Mouse (Mus musculus): ENCODE results near the gene Hoxd8.

Gene Hoxd8

DNA sequence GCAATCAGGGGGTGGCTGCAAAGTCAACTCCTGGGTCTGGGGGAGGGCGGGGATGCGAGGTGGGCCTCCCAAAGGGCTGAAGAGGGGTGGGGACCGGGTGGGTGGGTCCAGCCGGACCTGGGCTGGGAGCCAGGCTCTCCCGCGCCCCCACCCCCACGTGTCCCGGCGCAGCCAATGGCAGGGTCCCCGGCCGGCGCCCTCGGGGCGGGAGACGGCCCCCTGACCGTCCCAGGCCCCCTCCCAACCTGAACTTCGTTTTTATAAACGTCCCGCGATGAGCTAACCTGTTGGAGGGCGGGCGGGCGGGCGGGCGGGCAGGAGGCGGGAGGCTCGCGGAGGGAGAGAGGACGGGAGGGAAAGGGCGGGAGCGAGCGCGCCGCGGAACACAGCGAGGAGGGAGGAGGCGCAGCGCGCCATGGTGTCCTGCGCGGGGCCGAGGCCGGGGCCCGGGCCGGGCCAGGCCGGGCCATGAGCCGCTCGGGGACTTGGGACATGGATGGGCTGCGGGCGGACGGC, 36.5 kb upstream of the Hoxd8 start, which contains the start of gene Hoxd13:
TSS of gene Hoxd13 (plus strand) at position 469 of the 516 bp plus-strand sequence.
- in situ Hi-C loops (cut with MboI; ENCODE audit: low pct_unique_long_range_greater_than_20kb in 1 of 2, low sequenced_read_pairs in 2 of 2, unreplicated experiment in 1 of 2): loop anchor here in 1 of 2 experiments (10.0 kb wide), 2 partner anchors 373 to 603 kb away; no protein-coding TSS in a partner anchor

DNA sequence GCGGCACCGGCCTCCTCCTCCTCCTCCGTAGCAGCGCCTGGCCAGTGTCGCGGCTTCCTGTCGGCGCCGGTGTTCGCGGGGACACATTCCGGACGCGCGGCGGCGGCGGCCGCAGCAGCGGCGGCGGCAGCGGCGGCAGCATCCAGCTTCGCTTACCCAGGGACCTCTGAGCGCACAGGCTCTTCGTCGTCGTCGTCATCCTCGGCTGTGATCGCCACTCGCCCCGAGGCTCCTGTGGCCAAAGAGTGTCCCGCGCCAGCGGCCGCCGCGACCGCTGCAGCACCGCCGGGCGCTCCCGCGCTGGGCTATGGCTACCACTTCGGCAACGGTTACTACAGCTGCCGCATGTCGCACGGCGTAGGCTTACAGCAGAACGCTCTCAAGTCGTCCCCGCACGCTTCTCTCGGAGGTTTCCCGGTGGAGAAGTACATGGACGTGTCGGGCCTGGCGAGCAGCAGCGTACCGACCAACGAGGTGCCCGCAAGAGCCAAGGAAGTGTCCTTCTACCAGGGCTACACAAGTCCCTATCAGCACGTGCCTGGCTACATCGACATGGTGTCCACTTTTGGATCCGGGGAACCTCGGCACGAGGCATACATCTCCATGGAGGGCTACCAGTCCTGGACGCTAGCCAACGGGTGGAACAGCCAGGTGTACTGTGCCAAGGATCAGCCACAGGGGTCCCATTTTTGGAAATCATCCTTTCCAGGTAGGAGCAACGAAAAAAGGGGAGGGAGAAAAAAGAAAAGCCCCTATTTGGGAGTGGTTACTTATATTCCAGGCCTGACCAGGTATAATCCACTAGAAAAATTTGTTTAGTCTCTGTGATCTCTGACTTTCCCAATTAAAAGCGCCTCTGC, 35.8 kb upstream of the Hoxd8 start:
- in situ Hi-C loops (cut with MboI; ENCODE audit: low pct_unique_long_range_greater_than_20kb in 1 of 2, low sequenced_read_pairs in 2 of 2, unreplicated experiment in 1 of 2): loop anchor here in 1 of 2 experiments (10.0 kb wide), 2 partner anchors 374 to 604 kb away; no protein-coding TSS in a partner anchor

DNA sequence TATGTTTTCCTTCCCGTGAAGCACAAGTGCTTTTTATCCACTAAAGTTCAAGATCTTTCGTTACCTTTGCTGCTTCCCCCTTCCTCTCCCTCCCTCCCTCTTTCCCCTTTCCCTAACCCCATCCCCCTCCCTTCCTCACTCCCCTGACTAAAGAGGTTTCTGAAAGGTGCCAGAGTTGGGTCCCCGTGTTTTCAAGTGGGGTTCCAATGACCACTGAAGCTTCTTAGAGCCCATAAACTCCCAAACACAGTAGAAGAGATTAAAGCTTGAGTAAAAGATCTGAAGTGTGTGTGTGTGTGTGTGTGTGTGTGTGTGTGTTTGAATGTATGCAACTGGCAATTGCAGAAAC, 35.2 kb upstream of the Hoxd8 start:
- in situ Hi-C loops (cut with MboI; ENCODE audit: low pct_unique_long_range_greater_than_20kb in 1 of 2, low sequenced_read_pairs in 2 of 2, unreplicated experiment in 1 of 2): loop anchor here in 1 of 2 experiments (10.0 kb wide), 2 partner anchors 374 to 604 kb away; no protein-coding TSS in a partner anchor

DNA sequence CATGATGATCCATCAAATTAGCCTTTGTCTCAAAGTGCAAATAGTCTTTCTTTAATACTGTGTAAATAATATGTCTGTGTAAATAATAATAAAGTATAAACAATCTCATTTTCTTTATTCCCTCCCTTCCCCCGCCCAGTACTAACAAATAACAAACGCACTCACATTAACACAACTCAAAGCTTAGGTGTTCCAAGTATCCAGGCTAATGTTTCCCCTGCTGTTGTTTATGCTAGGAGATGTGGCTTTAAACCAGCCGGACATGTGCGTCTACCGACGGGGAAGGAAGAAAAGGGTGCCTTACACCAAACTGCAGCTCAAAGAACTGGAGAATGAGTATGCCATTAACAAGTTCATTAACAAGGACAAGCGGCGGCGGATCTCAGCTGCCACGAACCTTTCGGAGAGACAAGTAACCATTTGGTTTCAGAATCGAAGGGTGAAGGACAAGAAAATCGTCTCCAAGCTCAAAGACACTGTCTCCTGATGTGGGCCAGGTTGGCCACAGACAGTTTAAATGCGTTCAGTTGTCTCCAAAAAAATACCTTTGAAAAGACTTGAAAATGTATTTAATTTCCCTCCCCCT, 34.7 kb upstream of the Hoxd8 start:
- in situ Hi-C loops (cut with MboI; ENCODE audit: low pct_unique_long_range_greater_than_20kb in 1 of 2, low sequenced_read_pairs in 2 of 2, unreplicated experiment in 1 of 2): loop anchor here (10.0 kb wide), 3 partner anchors 375 to 1105 kb away; no protein-coding TSS in a partner anchor

DNA sequence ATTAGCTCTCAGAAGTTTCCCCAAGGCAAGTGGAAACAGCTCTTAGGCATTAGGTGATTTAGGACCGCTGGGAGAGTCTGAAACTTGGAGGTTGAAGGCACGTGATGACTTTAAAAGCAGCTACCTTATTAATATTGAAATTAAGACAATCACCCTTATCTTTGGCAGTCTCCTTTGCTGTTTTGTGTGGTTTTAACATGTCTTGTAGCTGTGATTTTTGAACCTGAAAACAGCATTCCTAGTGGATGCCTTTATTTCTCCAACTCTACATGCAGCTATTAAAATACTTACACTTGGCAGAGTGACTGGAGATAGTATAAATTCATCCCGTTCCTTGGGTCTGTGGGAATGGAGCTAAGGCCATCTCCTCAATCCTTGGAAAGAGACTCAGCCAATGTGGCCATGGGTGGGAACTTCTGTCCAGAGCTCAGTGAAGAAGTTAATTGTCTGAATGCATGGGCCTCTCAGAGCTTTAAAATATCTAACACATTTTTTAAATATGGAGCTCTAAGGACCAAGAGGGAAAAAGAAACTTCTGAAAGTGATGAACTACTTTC, 33.7 kb upstream of the Hoxd8 start:
- in situ Hi-C loops (cut with MboI; ENCODE audit: low pct_unique_long_range_greater_than_20kb in 1 of 2, low sequenced_read_pairs in 2 of 2, unreplicated experiment in 1 of 2): loop anchor here in 1 of 2 experiments (10.0 kb wide), 1 partner anchor 1106 kb away; no protein-coding TSS in a partner anchor

DNA sequence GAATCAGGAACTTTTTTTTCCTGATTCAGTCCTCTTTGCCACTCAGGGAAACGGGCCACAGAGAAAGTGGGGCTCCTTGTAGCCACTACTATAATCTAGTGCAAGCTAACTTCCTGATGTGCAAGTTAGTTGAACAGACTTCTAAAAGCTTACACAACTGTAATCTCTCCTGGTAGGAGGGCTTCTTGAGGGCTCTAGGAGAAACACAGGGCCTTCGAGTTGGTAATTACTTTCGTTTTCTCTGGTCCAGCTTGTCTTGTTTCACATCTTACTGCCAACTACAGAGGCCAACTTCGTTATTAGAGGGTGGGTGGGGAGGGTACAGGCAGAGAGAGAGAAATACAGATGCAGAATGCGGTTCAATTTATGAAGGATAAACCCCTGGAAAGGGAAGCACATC, 32.6 kb upstream of the Hoxd8 start:
- in situ Hi-C loops (cut with MboI; ENCODE audit: low pct_unique_long_range_greater_than_20kb in 1 of 2, low sequenced_read_pairs in 2 of 2, unreplicated experiment in 1 of 2): loop anchor here in 1 of 2 experiments (10.0 kb wide), 1 partner anchor 1107 kb away; no protein-coding TSS in a partner anchor

DNA sequence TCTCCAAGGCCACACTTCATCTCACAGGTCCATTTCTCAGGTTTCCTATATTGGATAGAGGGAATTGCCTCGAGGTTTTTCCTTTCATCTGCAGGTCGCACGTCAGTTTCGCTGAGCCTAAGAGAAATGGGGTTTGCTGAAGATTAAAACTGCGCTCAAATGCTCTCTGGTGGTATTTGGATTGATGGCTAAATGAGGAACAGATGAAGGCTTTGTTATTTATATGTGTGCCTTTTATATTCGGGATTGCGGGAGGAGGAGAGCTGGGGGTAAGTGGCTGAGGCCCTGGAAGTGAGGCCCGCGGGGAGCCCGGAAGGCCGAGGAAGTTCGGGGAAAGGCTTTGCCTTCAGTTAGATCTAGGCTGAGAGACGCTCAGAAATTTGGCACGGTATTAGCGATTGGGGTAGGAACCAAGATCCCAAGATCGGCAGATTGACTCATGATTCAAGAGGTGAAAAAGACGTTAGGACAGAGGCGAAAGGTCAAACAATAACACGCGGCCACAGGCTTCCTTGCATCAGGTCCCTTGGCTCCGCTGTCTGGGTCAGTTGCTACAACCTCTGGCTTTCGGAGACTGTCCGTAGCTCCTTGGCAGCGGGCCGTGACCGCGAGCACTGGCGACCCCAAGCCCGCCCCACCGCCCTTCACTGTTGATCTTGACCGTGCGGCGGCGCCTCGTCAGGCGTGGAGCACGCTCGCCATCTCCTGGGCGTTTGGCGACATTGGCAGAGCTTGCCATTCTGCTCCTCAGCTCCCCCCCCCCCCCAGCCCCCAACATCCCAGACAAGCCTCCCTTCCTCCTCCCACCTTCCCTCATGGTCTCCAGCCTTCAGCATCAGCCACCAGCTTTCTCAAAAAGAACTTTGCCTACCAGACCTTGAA, 31.7 kb upstream of the Hoxd8 start:
- in situ Hi-C loops (cut with MboI; ENCODE audit: low pct_unique_long_range_greater_than_20kb in 1 of 2, low sequenced_read_pairs in 2 of 2, unreplicated experiment in 1 of 2): loop anchor here in 1 of 2 experiments (10.0 kb wide), 1 partner anchor 1108 kb away; no protein-coding TSS in a partner anchor

DNA sequence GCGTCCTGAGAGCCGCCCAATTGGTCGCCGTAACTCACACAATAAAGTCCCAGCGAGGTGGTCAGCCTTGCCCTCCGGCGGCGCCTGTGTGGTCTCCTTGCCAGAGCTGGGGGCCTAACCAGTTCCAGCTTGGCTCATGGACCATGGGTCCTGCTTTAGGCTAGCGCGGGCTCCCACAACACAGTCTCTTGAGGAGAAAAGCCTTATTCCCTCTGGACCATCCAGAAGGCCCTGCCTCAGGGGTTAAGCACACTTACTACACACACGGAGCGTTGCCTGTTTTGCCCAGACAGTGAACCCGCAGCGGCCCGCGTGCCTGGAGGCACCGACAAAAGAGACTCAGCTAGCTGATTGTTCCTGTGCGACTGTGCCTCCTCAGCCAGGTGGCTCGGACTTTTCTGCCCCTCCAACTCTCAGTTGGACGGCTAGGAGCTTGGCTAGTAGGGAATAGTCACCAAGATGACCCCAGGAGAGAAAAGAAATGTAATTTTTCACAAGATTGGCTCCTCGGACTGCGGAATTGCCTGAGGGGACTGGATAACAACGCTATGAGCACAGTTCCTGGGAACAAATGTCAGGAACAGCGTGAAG, 30.5 kb upstream of the Hoxd8 start:
- in situ Hi-C loops (cut with MboI; ENCODE audit: low pct_unique_long_range_greater_than_20kb in 1 of 2, low sequenced_read_pairs in 2 of 2, unreplicated experiment in 1 of 2): loop anchor here in 1 of 2 experiments (10.0 kb wide), 1 partner anchor 1109 kb away; no protein-coding TSS in a partner anchor

DNA sequence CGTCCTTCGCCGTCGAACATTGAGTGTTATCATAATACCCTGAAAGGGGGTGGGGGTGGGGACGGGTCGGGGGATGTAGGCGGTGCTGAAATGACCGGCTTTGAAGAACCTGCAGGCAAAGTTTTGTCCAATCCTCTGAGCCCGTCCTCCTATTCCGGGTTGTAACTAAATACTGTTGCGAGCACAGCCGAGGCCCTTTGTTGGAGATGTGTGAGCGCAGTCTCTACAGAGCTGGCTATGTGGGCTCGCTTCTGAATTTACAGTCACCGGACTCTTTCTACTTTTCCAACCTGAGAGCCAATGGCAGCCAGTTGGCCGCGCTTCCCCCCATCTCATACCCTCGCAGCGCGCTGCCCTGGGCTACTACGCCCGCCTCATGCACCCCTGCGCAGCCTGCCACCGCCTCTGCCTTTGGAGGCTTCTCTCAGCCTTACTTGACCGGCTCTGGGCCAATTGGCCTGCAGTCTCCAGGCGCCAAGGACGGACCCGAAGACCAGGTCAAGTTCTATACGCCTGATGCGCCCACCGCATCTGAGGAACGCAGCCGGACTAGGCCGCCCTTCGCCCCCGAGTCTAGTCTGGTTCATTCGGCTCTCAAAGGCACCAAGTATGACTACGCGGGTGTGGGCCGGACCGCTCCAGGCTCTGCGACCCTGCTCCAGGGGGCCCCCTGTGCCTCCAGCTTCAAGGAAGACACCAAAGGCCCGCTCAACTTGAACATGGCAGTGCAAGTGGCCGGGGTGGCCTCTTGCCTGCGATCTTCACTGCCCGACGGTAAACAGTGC, 29.3 kb upstream of the Hoxd8 start, which contains the start of gene Hoxd12:
TSS of gene Hoxd12 (plus strand) at position 133 of the 785 bp plus-strand sequence.
- in situ Hi-C loops (cut with MboI; ENCODE audit: low pct_unique_long_range_greater_than_20kb in 1 of 2, low sequenced_read_pairs in 2 of 2, unreplicated experiment in 1 of 2): loop anchor here (10.0 to 25.0 kb wide), 2 partner anchors 912 to 1110 kb away; no protein-coding TSS in a partner anchor

DNA sequence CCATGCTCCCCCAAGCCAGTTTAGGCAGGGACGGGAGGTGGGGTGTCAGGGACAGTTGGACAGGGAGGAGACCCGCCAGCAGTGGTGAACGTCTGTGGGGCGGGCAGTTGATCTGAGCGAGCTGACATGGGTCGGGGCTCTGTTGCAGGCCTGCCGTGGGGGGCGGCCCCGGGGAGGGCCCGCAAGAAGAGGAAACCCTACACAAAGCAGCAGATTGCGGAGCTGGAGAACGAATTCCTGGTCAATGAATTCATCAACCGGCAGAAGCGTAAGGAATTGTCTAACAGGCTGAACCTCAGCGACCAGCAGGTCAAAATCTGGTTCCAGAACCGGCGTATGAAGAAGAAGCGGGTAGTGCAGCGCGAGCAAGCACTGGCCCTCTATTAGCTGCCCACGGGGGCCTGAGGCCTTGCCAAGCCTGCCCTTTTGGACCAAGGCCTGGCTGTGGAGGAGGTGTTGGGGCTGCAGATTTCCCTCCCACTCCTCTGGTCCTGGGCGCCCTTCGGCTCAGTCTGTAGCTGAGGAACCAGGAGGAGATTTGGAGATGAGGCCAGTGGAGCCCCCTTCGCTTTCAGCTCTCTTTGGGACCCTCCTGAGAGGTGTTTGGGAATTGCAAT, 28.6 kb upstream of the Hoxd8 start:
- in situ Hi-C loops (cut with MboI; ENCODE audit: low pct_unique_long_range_greater_than_20kb in 1 of 2, low sequenced_read_pairs in 2 of 2, unreplicated experiment in 1 of 2): loop anchor here (10.0 to 25.0 kb wide), 2 partner anchors 912 to 1111 kb away; no protein-coding TSS in a partner anchor

DNA sequence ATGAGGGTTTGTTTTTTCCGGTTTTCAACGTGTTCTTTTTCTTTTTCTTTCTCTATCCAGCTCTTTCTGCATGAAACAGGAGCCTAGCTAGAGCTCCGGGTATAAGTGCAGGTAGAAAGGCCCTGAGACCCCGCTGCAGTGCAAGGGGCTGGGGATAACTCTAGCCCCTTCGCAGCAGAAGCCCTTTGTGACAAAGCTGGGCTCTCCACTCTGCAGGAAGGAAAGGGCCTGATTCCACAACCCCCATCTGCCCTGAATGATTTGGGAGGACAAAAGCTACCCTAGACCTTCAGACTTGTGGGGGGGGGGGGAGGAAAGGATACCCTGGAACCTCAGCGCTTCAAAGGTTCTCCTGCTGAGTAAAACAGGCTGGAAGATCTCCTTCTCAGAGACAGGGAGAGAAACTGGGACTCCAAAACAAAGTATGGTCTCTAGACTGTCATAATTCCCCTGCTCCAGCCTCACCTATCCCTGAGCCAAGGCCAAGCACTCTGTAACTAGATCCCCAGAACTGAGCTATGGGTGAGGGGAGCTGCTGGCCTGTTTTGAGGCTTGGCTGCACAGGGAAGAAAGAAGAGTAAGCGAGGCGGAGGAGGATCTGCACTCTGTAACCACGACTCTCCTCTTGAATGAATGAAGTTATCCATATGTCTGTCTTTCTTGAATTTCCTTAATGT, 27.9 kb upstream of the Hoxd8 start:
- in situ Hi-C loops (cut with MboI; ENCODE audit: low pct_unique_long_range_greater_than_20kb in 1 of 2, low sequenced_read_pairs in 2 of 2, unreplicated experiment in 1 of 2): loop anchor here (10.0 to 25.0 kb wide), 2 partner anchors 911 to 1112 kb away; no protein-coding TSS in a partner anchor

DNA sequence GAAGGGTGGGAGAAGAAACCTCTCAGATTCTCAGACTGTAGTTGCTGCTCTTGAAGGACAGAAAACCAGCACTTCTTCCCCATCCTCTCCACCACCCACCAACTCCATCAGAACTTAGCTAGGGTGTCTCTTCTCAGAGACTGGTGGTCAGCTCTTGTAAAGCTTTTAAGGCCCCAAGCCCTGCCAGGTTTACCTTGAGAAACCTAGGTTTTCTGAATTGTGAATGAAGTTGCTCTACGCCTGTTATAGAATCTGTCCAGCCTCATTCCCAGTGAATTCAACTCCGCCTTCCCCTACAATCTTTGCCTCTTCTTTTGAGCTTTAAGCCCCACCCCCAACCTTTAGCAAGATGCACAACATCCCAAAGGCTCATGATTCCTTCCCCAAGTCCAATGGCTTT, 27.3 kb upstream of the Hoxd8 start:
- in situ Hi-C loops (cut with MboI; ENCODE audit: low pct_unique_long_range_greater_than_20kb in 1 of 2, low sequenced_read_pairs in 2 of 2, unreplicated experiment in 1 of 2): loop anchor here (10.0 to 25.0 kb wide), 2 partner anchors 910 to 1112 kb away; no protein-coding TSS in a partner anchor

DNA sequence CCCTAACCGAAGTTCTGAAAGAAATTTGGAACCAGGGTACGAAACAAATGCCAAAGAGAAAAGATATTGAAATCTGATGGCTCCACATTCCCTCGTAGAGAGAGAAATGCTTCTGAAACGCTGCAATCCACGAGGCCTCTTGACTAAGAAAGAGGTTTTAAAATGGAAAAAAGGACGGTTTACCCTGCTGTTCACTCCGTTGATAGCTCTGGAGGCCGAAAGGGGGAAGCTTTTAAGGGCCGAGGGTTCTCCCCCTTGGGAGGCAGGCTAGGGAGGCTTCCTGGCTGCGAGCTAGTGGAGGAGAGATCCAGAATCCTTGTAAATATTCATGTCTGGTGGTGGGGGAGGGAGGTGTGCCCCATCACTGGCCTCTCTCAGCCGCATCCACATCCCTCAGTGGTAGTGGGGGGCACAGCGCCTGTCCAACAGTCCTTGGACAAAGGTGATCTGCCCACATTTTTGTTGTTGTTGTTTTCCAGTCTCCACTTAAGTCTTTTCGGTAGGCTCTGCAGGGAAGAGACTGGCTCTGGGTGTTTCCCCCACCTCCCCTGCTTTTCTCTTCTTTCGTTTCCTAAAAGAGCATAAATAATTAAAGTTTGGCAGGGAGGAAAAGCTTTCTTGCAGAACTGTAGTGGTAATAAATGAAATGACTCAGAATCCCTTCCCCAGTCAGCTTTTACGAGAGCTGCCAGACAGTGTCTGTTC, 25.4 kb upstream of the Hoxd8 start, which contains the start of gene Hoxd11:
TSS of gene Hoxd11 (plus strand) at position 667 of the 705 bp plus-strand sequence.
- in situ Hi-C loops (cut with MboI; ENCODE audit: low pct_unique_long_range_greater_than_20kb in 1 of 2, low sequenced_read_pairs in 2 of 2, unreplicated experiment in 1 of 2): loop anchor here (10.0 to 25.0 kb wide), 2 partner anchors 908 to 1114 kb away; no protein-coding TSS in a partner anchor

DNA sequence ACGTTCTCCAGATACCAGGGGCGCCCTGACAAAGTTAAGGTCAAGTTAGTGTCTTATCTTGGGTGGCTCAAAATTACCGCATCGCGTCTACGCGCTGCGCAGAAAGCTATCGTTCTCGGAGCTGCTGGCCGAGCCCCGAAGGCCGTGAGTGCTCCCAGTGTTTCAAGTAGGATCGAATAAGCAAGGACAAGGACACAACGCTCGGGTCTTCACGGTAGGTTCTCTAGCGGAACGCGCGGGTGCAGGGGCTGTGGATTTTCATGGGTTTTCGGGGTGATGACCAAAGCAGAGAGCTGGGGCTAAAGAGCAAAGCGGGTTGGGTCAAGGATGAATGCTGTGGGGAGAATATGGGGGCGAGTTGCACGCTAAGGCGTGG, 24.8 kb upstream of the Hoxd8 start:
- in situ Hi-C loops (cut with MboI; ENCODE audit: low pct_unique_long_range_greater_than_20kb in 1 of 2, low sequenced_read_pairs in 2 of 2, unreplicated experiment in 1 of 2): loop anchor here (10.0 to 25.0 kb wide), 2 partner anchors 908 to 1115 kb away; no protein-coding TSS in a partner anchor

DNA sequence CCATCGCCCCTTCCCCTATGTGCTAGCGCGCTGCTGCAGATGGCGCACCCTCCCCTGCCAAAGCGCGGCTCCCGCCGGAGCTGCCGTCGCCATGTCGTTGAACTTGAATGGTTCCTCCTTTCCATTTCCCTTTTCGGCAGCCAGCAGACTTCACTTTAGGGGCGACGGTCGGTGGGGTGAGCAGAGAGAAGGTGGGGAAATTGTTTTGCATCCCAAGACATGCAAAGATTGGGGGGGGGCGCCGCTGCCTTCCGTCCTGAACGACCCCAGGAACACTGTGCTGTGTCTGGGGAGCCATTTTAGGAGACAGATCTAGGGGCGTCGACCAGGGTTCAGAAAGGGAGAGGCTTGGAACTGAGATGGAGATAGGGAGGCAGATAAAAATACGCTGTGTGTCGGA, 24.4 kb upstream of the Hoxd8 start:
- in situ Hi-C loops (cut with MboI; ENCODE audit: low pct_unique_long_range_greater_than_20kb in 1 of 2, low sequenced_read_pairs in 2 of 2, unreplicated experiment in 1 of 2): loop anchor here (10.0 to 25.0 kb wide), 3 partner anchors 55 to 1115 kb away; no protein-coding TSS in a partner anchor
